ENCODE assay signal across 19 mouse cellular contexts in the genomic region with DNA sequence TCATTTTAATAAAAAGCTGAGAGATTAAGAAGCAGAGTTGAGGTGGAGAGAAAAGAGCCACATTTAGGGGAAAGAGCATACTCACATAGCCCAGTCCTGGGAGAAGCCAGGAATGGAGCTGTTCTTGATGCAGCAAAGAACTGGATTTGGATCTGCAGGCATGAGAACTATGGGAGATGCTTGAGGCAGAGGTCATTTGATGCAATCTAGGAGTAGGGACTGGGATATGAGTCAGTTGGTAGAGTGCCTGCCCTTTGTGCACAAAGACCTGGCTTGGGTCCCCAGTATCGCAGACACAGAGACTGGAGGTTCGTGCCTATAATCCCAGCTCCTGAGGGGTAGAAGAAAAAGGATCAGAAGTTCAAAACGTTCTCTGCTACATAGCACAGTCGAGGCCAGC. TPM values are rescaled to one million over a fixed set of nuclear protein-coding genes. Genes with fewer than 3 reads are reported as not detected.
A peak's percentile ranks its signal among the peaks of the same experiment; 100 is the strongest.
DNase-seq lines count a peak whose midpoint lies in the region; ATAC-seq and TF ChIP-seq lines count a peak whose summit lies in the region.
"Had no signal": no experiment of that assay in that cellular context is flagged by ENCODE, and none has a peak within 500 bp of the region (broad histone marks: within the 10 kb centered on the region; RNA-seq: fewer than 3 reads in every experiment).

No protein-coding gene starts in this region.

- no peak for TF ChIP-seq POLR2A in embryonic fibroblast, embryonic 13.5 days (IDR thresholded peaks at IDR 0.05; ENCODE audit: low read depth, low read length)

- no peak overlapping the region for H3K9ac ChIP-seq in lung, embryonic 15.5 days
- H3K9ac ChIP-seq in stomach, postnatal 0 days (ENCODE audit: low read length), result no peak overlapping the region
- H3K9ac ChIP-seq: embryonic facial prominence, embryonic 12.5 days; hindbrain, embryonic 12.5 days; liver, embryonic 13.5 days; midbrain, embryonic 15.5 days had no signal

- TF ChIP-seq EP300 in stomach, postnatal 0 days (optimal IDR thresholded peaks at IDR 0.05), result no peak

- H3K36me3 ChIP-seq in lung, embryonic 15.5 days, result no peaks in the 10 kb centered on the region
- no peaks in the 10 kb centered on the region for H3K36me3 ChIP-seq in stomach, postnatal 0 days (ENCODE audit: control insufficient read depth, insufficient read depth, low read length)
- H3K36me3 ChIP-seq: embryonic facial prominence, embryonic 12.5 days; forebrain, embryonic 10.5 days; hindbrain, embryonic 12.5 days; liver, embryonic 13.5 days; midbrain, embryonic 15.5 days had no signal

- H3K4me1 ChIP-seq in lung, embryonic 15.5 days, result peaks cover 40% of the 10 kb centered on the region
- peaks cover 12% of the 10 kb centered on the region for H3K4me1 ChIP-seq in embryonic fibroblast, embryonic 13.5 days (ENCODE audit: control insufficient read depth, insufficient read depth, low read length)
- 0 out of 2 replicates have a peak, but pooled peaks cover 2% of the 10 kb centered on the region for H3K4me1 ChIP-seq in stomach, postnatal 0 days (replicated peaks; ENCODE audit: control insufficient read depth, insufficient read depth)
- H3K4me1 ChIP-seq: liver, embryonic 13.5 days; midbrain, embryonic 15.5 days had no signal

- DNase-seq in adrenal gland, postnatal 10 days, result peak; percentile 71
- DNase-seq in adrenal gland, adult 8-10 months, result no peak
- DNase-seq in lung, postnatal 10 days, result no peak
- no peak for DNase-seq in stomach, postnatal 0 days (ENCODE audit: low spot score)
- DNase-seq in left cerebral cortex, postnatal 14 days (ENCODE audit: low spot score in 2 of 2), result no peak
- no peak for DNase-seq in spleen, adult 18-20 months
- DNase-seq: B cell, adult 2 months; cerebellum, adult 18-20 months; kidney, adult 11 months; kidney, postnatal 25 days; left cerebral cortex, postnatal 4 days; liver, embryonic 13.5 days; thymus, postnatal 14 days had no signal

- ATAC-seq in lung, embryonic 15.5 days (ENCODE audit: borderline replicate concordance, extremely low read depth, low FRiP score, low TSS enrichment), result no peak
- ATAC-seq in stomach, postnatal 0 days (ENCODE audit: low FRiP score, low TSS enrichment), result no peak
- ATAC-seq: midbrain, embryonic 15.5 days had no signal

- intact Hi-C loops in left cerebral cortex, postnatal 14 days (cut with DNase I), result no loop called here

- no peaks in the 10 kb centered on the region for H3K27me3 ChIP-seq in lung, embryonic 15.5 days
- H3K27me3 ChIP-seq in stomach, postnatal 0 days (ENCODE audit: control insufficient read depth, insufficient read depth, low read length), result no peaks in the 10 kb centered on the region
- H3K27me3 ChIP-seq: embryonic facial prominence, embryonic 12.5 days; hindbrain, embryonic 12.5 days; liver, embryonic 13.5 days; midbrain, embryonic 15.5 days had no signal

- H3K9me3 ChIP-seq in lung, embryonic 15.5 days, result no peaks in the 10 kb centered on the region
- no peaks in the 10 kb centered on the region for H3K9me3 ChIP-seq in stomach, postnatal 0 days (ENCODE audit: control insufficient read depth, low read length)
- H3K9me3 ChIP-seq: embryonic facial prominence, embryonic 12.5 days; forebrain, embryonic 10.5 days; hindbrain, embryonic 12.5 days; liver, embryonic 13.5 days; midbrain, embryonic 15.5 days had no signal

- no peak for TF ChIP-seq CTCF in embryonic fibroblast, embryonic 13.5 days (IDR thresholded peaks at IDR 0.05; ENCODE audit: borderline replicate concordance, insufficient read depth, low read length)
- TF ChIP-seq CTCF in stomach, postnatal 0 days (IDR thresholded peaks at IDR 0.05; ENCODE audit: low read depth), result no peak

- H3K4me3 ChIP-seq in lung, embryonic 15.5 days, result no peak overlapping the region
- H3K4me3 ChIP-seq in embryonic fibroblast, embryonic 13.5 days (ENCODE audit: insufficient read depth, low read length), result no peak overlapping the region
- H3K4me3 ChIP-seq in stomach, postnatal 0 days (ENCODE audit: low read depth, low read length), result no peak overlapping the region
- H3K4me3 ChIP-seq: embryonic facial prominence, embryonic 12.5 days; forebrain, embryonic 10.5 days; hindbrain, embryonic 12.5 days; liver, embryonic 13.5 days; midbrain, embryonic 15.5 days had no signal

- H3K4me2 ChIP-seq in lung, embryonic 15.5 days, result no peak overlapping the region
- H3K4me2 ChIP-seq in stomach, postnatal 0 days (replicated peaks; ENCODE audit: low read depth), result no peak overlapping the region
- H3K4me2 ChIP-seq: embryonic facial prominence, embryonic 12.5 days; hindbrain, embryonic 12.5 days; liver, embryonic 13.5 days; midbrain, embryonic 15.5 days had no signal

- 60% methylated on average over 4 of the region's 4 CpGs for WGBS in lung, embryonic 15.5 days
- 43% methylated on average over 4 of the region's 4 CpGs for WGBS in stomach, postnatal 0 days

- peak overlapping the region; percentile 66 for H3K27ac ChIP-seq in lung, embryonic 15.5 days
- H3K27ac ChIP-seq in embryonic fibroblast, embryonic 13.5 days (ENCODE audit: insufficient read depth, low read length), result peak overlapping the region; percentile 83
- peak overlapping the region; percentile 53 for H3K27ac ChIP-seq in stomach, postnatal 0 days (replicated peaks)
- H3K27ac ChIP-seq: embryonic facial prominence, embryonic 12.5 days; hindbrain, embryonic 12.5 days; liver, embryonic 13.5 days; midbrain, embryonic 15.5 days had no signal

RNA-seq across cellular contexts. Expression of gene Amotl2, which starts 38.7 kb away (rescaled TPM):
- total RNA-seq in adrenal gland, postnatal 10 days (2021), result 100 to 1,000 TPM; 101 to 154 TPM
- total RNA-seq in adrenal gland, adult 8-10 months (2022), result 100 to 1,000 TPM in 2 of 4 experiments, 10 to 100 TPM in 2; 77.4 to 388 (median 110) TPM
- 45.5 and 47.0 TPM in 2 replicates for polyA plus RNA-seq in lung, embryonic 15.5 days (2015; fragmentation: Nextera tagmentation; extraction: Ambion mirVana)
- 135 and 188 TPM in 2 replicates for polyA plus RNA-seq in embryonic fibroblast, embryonic 13.5 days (2011; ENCODE audit: insufficient read length, low read depth, missing spikeins)
- polyA plus RNA-seq in stomach, postnatal 0 days (2015; fragmentation: Nextera tagmentation; extraction: Ambion mirVana), result 18.6 and 22.7 TPM in 2 replicates
- 10 to 100 TPM; 16.7 to 19.5 TPM for total RNA-seq in left cerebral cortex, postnatal 14 days (2021)
